ENCODE assay signal across 8 mouse cellular contexts in genomic region chr8:121925624-121926023, GRCm38 (mm10). TPM values are rescaled to one million over a fixed set of nuclear protein-coding genes. Genes with fewer than 3 reads are reported as not detected.
DNase-seq lines count a peak whose midpoint lies in the region; ATAC-seq and TF ChIP-seq lines count a peak whose summit lies in the region.

No protein-coding gene starts in this region.

- no peaks in the 10 kb centered on the region for H3K9me3 ChIP-seq in lung, postnatal 0 days (ENCODE audit: low read length)

- peak; percentile 89 for DNase-seq in CD4-positive, CD25-positive, alpha-beta regulatory T cell, adult 2 months (ENCODE audit: low read depth, low spot score)
- DNase-seq in MEL-GATA-1-ER (ENCODE audit: extremely low read depth, low read depth), result peak; percentile 65
- DNase-seq in cerebellum, adult 9-11 months, result peak; percentile 64
- peak; percentile 68 to 86 for DNase-seq in frontal cortex, postnatal 36 days (ENCODE audit: low spot score in 2 of 2)
- DNase-seq in kidney, postnatal 25 days, result peak; percentile 72 to 90
- peak; percentile 87 for DNase-seq in lung, postnatal 0 days (ENCODE audit: low spot score)
- DNase-seq in right cerebral cortex, postnatal 10 days (ENCODE audit: low spot score in 2 of 2), result peak; percentile 84 to 90
- DNase-seq in urinary bladder, postnatal 36 days (ENCODE audit: low spot score in 2 of 2), result peak; percentile 49 to 69

- H3K4me1 ChIP-seq in lung, postnatal 0 days (ENCODE audit: insufficient read depth, low read depth, low read length), result peaks cover 9% of the 10 kb centered on the region

- H3K27me3 ChIP-seq in lung, postnatal 0 days (replicated peaks; ENCODE audit: insufficient read depth, low read length), result no peaks in the 10 kb centered on the region

- TF ChIP-seq CTCF in lung, postnatal 0 days (IDR thresholded peaks at IDR 0.05), result peak; percentile 96

- ATAC-seq in lung, postnatal 0 days, result no peak

- no peak overlapping the region for H3K4me2 ChIP-seq in lung, postnatal 0 days (replicated peaks; ENCODE audit: low read depth, low read length)

- H3K9ac ChIP-seq in lung, postnatal 0 days (replicated peaks; ENCODE audit: low read depth), result no peak overlapping the region

- no peak overlapping the region for H3K4me3 ChIP-seq in lung, postnatal 0 days (ENCODE audit: low read depth, low read length)

- no peaks in the 10 kb centered on the region for H3K36me3 ChIP-seq in lung, postnatal 0 days (ENCODE audit: insufficient read depth, low read length)

- no peak for TF ChIP-seq EP300 in lung, postnatal 0 days (IDR thresholded peaks at IDR 0.05)

- no peak overlapping the region for H3K27ac ChIP-seq in lung, postnatal 0 days (ENCODE audit: low read length)

- WGBS in lung, postnatal 0 days, result 25% methylated on average over 10 of the region's 10 CpGs

RNA-seq across cellular contexts. Expression of gene Slc7a5, which starts 18.1 kb away (rescaled TPM):
- 4.3 and 7.5 TPM in 2 replicates for polyA plus RNA-seq in lung, postnatal 0 days (2015; fragmentation: Nextera tagmentation; extraction: Ambion mirVana)

RNA-seq across cellular contexts. Expression of gene Car5a, which starts 19.1 kb away (rescaled TPM):
- 0.37 and 0.61 TPM in 2 replicates for polyA plus RNA-seq in lung, postnatal 0 days (2015; fragmentation: Nextera tagmentation; extraction: Ambion mirVana)

RNA-seq across cellular contexts. Expression of gene Banp, which starts 23.9 kb away (rescaled TPM):
- 17.1 and 30.7 TPM in 2 replicates for polyA plus RNA-seq in lung, postnatal 0 days (2015; fragmentation: Nextera tagmentation; extraction: Ambion mirVana)
